Mouse (Mus musculus) kidney, adult 9 months (tissue): ENCODE data around the gene Ppp1r21.

Experiments used
- DNase-seq: peaks from one replicate; pipeline ENCODE4 v3.0.0; 2022

Gene Ppp1r21

DNA sequence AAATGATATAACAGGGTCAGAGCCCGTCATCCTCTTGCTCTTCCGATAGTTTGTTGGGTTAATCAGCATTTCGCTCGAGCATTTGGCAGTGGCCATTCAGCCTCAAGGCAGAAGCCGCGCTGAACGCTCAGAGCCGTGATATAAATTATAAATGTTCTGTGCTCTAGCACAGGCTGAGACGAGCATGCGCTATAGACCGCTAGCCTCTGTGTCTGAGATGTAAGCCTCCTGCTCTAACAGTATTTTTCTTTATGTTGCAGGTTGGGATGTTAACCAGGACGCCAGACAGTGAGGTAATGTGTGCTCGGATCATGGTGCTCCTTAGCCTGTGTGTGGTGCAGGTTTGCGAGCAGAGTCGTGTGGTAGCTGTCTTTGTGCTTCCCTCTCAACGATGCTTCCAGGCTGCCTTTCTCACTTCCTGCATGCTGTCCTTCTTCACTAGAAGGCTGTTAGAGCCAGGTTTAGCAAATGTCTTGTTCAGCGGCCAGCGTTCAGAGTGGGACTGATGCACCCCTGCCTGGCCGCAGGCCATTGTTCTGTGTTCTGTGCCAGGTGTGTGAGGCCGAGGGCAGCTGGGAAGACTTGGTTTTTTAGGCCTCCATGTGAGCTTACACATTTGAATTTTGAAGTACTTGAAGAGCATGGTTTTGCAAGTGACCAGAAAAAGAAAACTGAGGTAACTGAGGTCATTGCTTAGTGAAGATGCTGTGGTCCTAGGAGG is 48.8 kb downstream of the Ppp1r21 start:
- DNase-seq, result no peak

DNA sequence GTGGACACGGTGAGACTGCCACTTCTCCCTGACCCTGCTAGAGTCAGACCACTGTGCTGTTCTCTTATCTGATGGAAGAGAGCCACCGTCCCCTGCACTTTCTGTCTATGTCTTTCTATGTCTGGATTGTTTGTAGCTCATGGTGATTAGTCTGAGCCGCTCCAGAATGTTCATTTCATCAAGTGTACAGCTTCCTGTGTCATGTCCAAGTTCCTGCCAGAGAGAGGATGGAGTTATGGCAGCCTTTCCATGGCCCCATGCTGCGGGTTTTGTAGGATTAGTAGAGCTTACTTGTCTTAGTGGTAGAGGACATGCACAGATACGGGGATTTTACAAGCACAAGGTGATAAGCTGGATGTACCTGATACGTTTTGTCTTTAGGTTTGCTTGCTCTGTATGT is 50.6 kb downstream of the Ppp1r21 start:
- no peak for DNase-seq

GRCm38 (mm10) chr17:88581511-88582021 is 51.6 kb downstream of the Ppp1r21 start:
- peak; percentile 30 for DNase-seq

- DNase-seq, result no peak
These were observed 53.1 kb downstream of the Ppp1r21 start for GRCm38 (mm10) chr17:88582999-88583398.

GRCm38 (mm10) chr17:88583411-88583810 is 53.5 kb downstream of the Ppp1r21 start:
- DNase-seq, result no peak

GRCm38 (mm10) chr17:88587371-88587770 is 57.5 kb downstream of the Ppp1r21 start:
- DNase-seq, result no peak

DNA sequence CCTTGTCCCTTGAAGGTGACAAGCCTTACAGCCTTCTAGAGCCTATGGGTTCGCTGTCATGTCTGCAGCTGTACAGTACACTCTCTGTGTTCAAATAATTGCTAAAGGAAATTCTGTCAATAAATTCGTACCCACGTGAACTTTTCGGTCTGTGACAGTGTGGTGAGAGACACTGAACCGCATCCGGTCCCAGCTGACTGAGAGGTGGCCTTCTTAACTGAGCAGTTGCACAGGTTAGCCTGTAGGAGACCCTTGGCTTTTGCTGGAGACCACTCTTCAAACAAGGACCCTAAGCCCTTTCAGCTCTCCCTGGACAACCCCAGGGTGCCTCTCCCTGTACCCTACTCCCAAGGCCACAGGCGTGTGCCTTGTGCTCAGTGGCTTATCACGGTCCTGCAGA is 58.3 kb downstream of the Ppp1r21 start:
- DNase-seq, result no peak

GRCm38 (mm10) chr17:88590251-88590650 is 60.3 kb downstream of the Ppp1r21 start:
- no peak for DNase-seq

- DNase-seq, result no peak
These were observed 65.2 kb downstream of the Ppp1r21 start for GRCm38 (mm10) chr17:88595071-88595470.

DNA sequence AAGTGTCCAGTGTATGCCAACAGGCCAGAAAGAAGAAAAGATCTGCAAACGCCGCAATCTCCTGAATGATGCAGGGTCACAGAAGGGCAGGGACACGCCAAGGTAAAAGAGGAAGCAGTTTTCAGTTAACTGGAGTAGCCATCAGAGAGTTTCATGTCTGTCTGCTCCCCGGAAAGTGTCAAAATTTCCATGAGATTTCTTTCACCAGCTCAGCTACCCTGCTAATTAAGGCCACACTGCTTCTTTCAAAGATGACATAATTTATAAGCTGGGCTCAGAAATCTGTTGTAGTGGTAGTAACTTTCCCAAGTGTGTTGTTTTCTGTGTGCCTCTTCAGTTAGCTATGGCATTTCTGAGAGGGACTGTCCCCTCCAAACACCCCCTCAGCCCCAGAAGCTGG is 66.2 kb downstream of the Ppp1r21 start:
- DNase-seq, result no peak

GRCm38 (mm10) chr17:88596544-88597221 is 66.8 kb downstream of the Ppp1r21 start:
- no peak for DNase-seq

GRCm38 (mm10) chr17:88597222-88598055 is 67.5 kb downstream of the Ppp1r21 start, which contains the start of gene Ston1:
Ston1 (plus strand) TSS chr17:88597684.
- DNase-seq, result peak; percentile 79

GRCm38 (mm10) chr17:88598056-88598420 is 68.1 kb downstream of the Ppp1r21 start:
- no peak for DNase-seq

DNA sequence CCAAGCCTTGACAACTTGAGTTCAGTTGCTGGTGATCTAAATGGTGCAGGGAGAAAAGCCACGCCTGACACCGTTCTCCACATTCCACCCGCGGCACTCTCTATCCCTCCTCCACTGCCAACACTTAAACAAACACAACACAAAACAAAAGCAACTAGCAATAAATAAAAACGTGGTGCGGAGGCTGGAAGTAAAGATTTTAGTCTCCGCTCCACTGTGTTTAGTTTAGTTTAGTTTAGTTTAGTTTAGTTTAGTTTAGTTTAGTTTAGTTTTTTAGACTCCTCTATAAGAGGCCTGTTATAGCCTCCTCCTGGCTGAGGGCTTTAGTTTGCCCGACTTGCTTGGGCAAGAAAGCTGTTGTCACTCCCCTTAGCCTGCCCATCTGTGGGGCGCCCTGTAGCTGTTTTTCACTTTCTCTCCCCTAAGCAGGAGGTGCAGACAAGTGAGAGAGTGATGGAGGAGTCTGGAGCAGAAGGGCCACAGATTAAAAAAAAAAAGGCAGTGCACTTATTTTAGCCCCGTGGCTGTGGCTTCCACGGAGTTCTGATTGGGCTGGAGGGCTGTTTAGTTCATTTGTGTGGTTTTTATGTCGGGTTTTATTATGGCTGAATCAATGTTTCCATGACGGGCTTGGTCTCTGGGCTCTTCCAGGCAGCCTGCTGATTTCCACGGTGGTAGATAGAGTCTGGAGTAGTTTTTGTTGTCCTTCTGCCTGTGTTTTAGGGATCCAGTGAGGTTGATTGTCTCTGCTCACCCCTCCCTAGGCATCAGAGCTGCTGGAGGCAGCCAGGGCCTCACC is 68.9 kb downstream of the Ppp1r21 start:
- DNase-seq, result no peak

DNA sequence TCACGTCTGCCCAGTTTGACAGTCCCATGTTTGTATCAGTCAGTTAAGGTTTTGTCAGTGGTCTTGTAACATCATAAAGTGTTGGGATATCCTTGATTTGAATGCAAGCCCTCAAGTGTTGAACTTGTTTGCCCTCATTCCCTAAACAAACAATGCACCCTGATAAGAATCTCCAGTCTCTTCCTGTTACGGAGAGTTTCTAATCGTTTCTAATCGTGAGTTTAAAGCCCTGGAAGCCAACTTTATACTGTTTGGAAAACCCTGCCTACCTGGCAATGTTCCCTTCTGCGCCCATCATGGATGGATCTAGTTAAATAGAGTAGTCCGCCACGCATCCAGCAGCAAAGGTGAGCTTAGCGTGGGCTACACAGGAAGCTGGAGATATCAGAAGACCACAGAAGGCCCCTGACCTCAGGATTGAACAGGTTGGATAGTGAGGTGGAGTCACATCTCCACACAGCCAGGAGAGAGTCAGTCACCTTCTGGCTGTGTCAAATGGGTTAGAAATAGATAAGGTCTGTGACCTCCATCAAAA is 70.6 kb downstream of the Ppp1r21 start:
- peak; percentile 23 for DNase-seq

GRCm38 (mm10) chr17:88603943-88604342 is 74.0 kb downstream of the Ppp1r21 start:
- no peak for DNase-seq

GRCm38 (mm10) chr17:88606056-88606455 is 76.1 kb downstream of the Ppp1r21 start:
- no peak for DNase-seq

- no peak for DNase-seq
These were observed 79.4 kb downstream of the Ppp1r21 start for GRCm38 (mm10) chr17:88609361-88609760.

DNA sequence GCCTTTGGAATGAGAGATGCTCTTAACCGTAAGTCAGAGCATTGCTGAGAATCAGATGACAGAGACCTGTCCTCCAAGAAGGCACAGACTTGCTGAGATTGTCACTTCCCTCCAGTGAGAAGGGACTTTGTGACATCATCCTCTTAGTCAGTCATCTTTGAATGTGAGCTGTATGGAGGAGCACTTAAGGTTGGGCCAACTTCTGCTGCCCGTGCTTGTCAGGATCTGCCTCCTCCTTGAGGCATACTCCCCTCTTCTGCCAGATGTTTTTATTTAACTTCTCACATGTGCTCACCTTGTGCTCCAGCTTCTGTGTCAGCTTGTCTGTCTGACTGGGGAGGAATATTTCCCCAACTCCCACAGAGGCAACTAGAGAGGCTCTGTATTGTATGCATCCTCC is 81.1 kb downstream of the Ppp1r21 start:
- DNase-seq, result no peak

DNA sequence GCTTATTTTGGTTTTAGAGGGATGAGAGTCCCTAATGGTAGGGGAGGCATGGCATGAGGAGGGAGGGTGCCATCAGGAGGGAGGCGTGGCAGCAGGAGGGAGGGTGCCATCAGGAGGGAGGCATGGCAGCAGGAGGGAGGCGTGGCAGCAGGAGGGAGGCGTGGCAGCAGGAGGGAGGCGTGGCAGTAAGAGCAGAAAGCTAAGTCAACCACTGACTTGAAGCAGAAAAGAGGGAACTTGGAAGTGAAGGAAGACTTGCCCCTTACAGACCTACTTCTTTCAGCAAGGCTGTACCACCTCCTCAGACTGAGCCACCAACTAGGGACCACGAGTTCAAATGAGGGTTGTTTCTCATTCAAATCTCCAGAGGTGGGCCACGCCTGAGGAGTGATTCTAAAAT is 83.3 kb downstream of the Ppp1r21 start:
- no peak for DNase-seq

DNA sequence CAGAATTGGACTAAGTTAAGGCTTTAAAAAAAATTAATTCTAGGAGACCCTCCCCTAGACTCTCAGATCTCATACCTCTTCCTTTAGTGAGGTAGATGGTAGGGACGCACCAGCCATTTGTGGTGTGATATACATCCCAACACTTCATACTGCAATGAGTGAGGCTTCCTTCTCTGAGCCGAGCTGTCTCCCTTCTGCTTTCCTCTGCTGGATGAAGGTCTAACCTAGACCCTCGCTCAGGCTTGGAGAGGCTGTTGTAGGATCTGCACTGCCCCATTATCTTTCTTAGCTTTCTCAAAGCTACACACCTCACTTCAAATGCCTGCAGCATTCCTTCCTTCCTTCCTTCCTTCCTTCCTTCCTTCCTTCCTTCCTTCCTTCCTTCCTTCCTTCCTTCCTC is 83.8 kb downstream of the Ppp1r21 start:
- DNase-seq, result no peak

- no peak for DNase-seq
These were observed 84.3 kb downstream of the Ppp1r21 start for GRCm38 (mm10) chr17:88614234-88614633.
